Mouse (Mus musculus) lung, adult 2 months (tissue): ENCODE results near the gene Lst1.

Experiments used
- CTCF ChIP-seq: fragments of 200-500 bp; IDR thresholded peaks from 2 replicates; pipeline ENCODE4 v1.5.1; 2011; ENCODE audit warnings: mild to moderate bottlenecking, low read length, control low read depth; ENCODE audit not compliant: insufficient read depth
- POLR2A ChIP-seq: fragments of 200-500 bp; IDR thresholded peaks from 2 replicates; pipeline ENCODE4 v1.6.1; 2011; ENCODE audit warnings: low read depth, mild to moderate bottlenecking, control low read depth, low read length, borderline replicate concordance; ENCODE audit errors: extremely low read depth

GRCm38 (mm10) chr17:35162730-35163129 is 25.5 kb downstream of the Lst1 start:
- TF ChIP-seq CTCF (no peak), POLR2A (no peak)
